ENCODE assay signal across 8 mouse cellular contexts in the genomic region with DNA sequence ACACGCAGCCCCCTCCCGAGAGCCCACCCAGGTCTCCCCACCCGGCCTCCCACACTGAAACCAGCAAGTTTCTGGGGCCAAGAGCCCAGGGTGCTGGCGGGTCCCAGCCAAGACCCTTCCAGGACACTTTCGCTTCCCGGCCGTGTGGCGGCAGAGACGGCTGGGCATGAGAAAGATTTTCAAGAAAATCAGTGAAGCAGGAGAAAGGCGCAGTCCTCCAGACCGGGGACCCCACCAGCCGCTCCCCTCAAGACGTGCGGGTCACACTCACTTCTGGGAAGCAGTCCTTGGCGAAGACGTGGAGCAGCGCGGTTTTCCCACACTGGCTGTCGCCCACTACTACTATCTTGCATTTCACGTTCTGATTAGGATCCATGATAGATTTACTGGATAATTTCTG. TPM values are rescaled to one million over a fixed set of nuclear protein-coding genes. Genes with fewer than 3 reads are reported as not detected.
DNase-seq lines count a peak whose midpoint lies in the region; ATAC-seq and TF ChIP-seq lines count a peak whose summit lies in the region.

No protein-coding gene starts in this region.

- no peak for TF ChIP-seq EP300 in liver, embryonic 14.5 days (IDR thresholded peaks at IDR 0.05; ENCODE audit: low read depth)

- no peak for ATAC-seq in liver, embryonic 14.5 days (ENCODE audit: insufficient read depth)
- peak; percentile 32 for ATAC-seq in neural tube, embryonic 14.5 days (ENCODE audit: low read depth)
- no peak for ATAC-seq in activated CD4-positive, CD25-positive, alpha-beta regulatory T cell, adult 4 months

- peak overlapping the region; percentile 56 to 77 for H3K4me3 ChIP-seq in liver, embryonic 14.5 days (ENCODE audit: insufficient read depth in 1 of 2, low read depth in 2 of 2, low read length in 2 of 2)
- peak overlapping the region; percentile 91 for H3K4me3 ChIP-seq in neural tube, embryonic 14.5 days (ENCODE audit: low read depth, low read length)

- peak overlapping the region; percentile 31 for H3K4me2 ChIP-seq in liver, embryonic 14.5 days (ENCODE audit: low read depth)
- H3K4me2 ChIP-seq in neural tube, embryonic 14.5 days (ENCODE audit: low read depth, low read length): peak overlapping the region; percentile 65

- DNase-seq in thymus, postnatal 25 days: peak; percentile 6
- no peak for DNase-seq in thymus, postnatal 0 days (ENCODE audit: low spot score)
- peak; percentile 57 for DNase-seq in embryo, embryonic 10.5 days (ENCODE audit: low spot score)
- DNase-seq in heart, adult 9 months (ENCODE audit: low spot score in 2 of 2): peak; percentile 24 to 37
- peak; percentile 39 for DNase-seq in kidney, adult 9 months
- DNase-seq in liver, embryonic 14.5 days (ENCODE audit: low read depth in 3 of 3, low spot score in 3 of 3): no peak

- no peaks in the 10 kb centered on the region for H3K9me3 ChIP-seq in liver, embryonic 14.5 days (ENCODE audit: control insufficient read depth, low read length)
- H3K9me3 ChIP-seq in neural tube, embryonic 14.5 days (ENCODE audit: control insufficient read depth, low read length): no peaks in the 10 kb centered on the region

- no peak for TF ChIP-seq CTCF in liver, embryonic 14.5 days (IDR thresholded peaks at IDR 0.05; ENCODE audit: low read depth)

- 0% methylated on average over 20 of the region's 20 CpGs for WGBS in liver, embryonic 14.5 days (ENCODE audit: insufficient replicate concordance)
- 0% methylated on average over 20 of the region's 20 CpGs for WGBS in neural tube, embryonic 14.5 days

- H3K4me1 ChIP-seq in liver, embryonic 14.5 days (replicated peaks; ENCODE audit: control insufficient read depth in 2 of 2, insufficient read depth in 2 of 2, low read length in 1 of 2): peaks cover 0 to 5% of the 10 kb centered on the region in 2 experiments; a peak in 2 of 4 replicates
- peaks cover 13% of the 10 kb centered on the region; the same call in 1 of the 2 replicates for H3K4me1 ChIP-seq in neural tube, embryonic 14.5 days (ENCODE audit: control insufficient read depth, insufficient read depth, low read length)

- no peaks in the 10 kb centered on the region for H3K36me3 ChIP-seq in liver, embryonic 14.5 days (replicated peaks; ENCODE audit: control insufficient read depth, insufficient read depth, low read depth)
- H3K36me3 ChIP-seq in neural tube, embryonic 14.5 days (ENCODE audit: control insufficient read depth, insufficient read depth, low read length): no peaks in the 10 kb centered on the region

- H3K9ac ChIP-seq in liver, embryonic 14.5 days (replicated peaks): peak overlapping the region; percentile 55
- peak overlapping the region; percentile 95 for H3K9ac ChIP-seq in neural tube, embryonic 14.5 days (replicated peaks; ENCODE audit: low read depth, low read length)

- no peak overlapping the region for H3K27ac ChIP-seq in liver, embryonic 14.5 days
- peak overlapping the region; percentile 93 for H3K27ac ChIP-seq in neural tube, embryonic 14.5 days (ENCODE audit: low read depth, low read length)

- H3K27me3 ChIP-seq in liver, embryonic 14.5 days (ENCODE audit: control insufficient read depth, insufficient read depth, low read length): peaks cover 21% of the 10 kb centered on the region
- no peaks in the 10 kb centered on the region for H3K27me3 ChIP-seq in neural tube, embryonic 14.5 days (ENCODE audit: control insufficient read depth, insufficient read depth, low read length)

RNA-seq across cellular contexts. Expression of gene Rnd3, which starts 0.5 kb away (rescaled TPM):
- polyA plus RNA-seq in thymus, postnatal 0 days (2015; fragmentation: Nextera tagmentation; extraction: Ambion mirVana): 7.4 and 7.8 TPM in 2 replicates
- polyA plus RNA-seq in liver, embryonic 14.5 days (2012; rRNA removed): 3.4 and 4.8 TPM in 2 replicates
- 11.7 and 13.0 TPM in 2 replicates for polyA plus RNA-seq in liver, embryonic 14.5 days (2014; fragmentation: Nextera tagmentation; extraction: Ambion mirVana)
- polyA plus RNA-seq in neural tube, embryonic 14.5 days (2014; fragmentation: Nextera tagmentation; extraction: Ambion mirVana): 117 and 129 TPM in 2 replicates
- polyA plus RNA-seq in activated CD4-positive, CD25-positive, alpha-beta regulatory T cell, adult 4 months (2017; shearing (Covaris generic)): under 1 TPM in 1 of 2 experiments, not detected in 1; 0.17 TPM

Comparison
In these comparisons a context has a peak if more than half of its experiments do, and no peak if none do; other contexts are left out.
1. DNase-seq: peak in thymus, postnatal 25 days (single experiment), embryo, embryonic 10.5 days (single experiment), heart, adult 9 months (2 of 2) and kidney, adult 9 months (single experiment); none in thymus, postnatal 0 days (single experiment) and liver, embryonic 14.5 days (0 of 3).